Mouse (Mus musculus) stomach, embryonic 14.5 days (tissue): ENCODE results near the gene Aldoc. TPM values are rescaled to one million over a fixed set of nuclear protein-coding genes. Genes with fewer than 3 reads are reported as not detected.

Experiments
- ATAC-seq: fragments of 200-750 bp; cut with Nextera tagmentation; 2 replicates; pipeline ENCODE4 v1.8.0; 2017; ENCODE audit warnings: low read depth, moderate TSS enrichment; ENCODE audit not compliant: insufficient number of reproducible peaks, insufficient read depth, low FRiP score
- H3K27ac ChIP-seq: fragments of 300-500 bp; sonication (generic); 2 replicates; pipeline ENCODE4 v1.5.1; 2014; ENCODE audit warnings: mild to moderate bottlenecking, low read length, moderate library complexity, mixed read lengths
- H3K27me3 ChIP-seq: fragments of 300-500 bp; sonication (generic); 2 replicates; pipeline ENCODE4 v1.6.1; 2014; ENCODE audit warnings: low read length, control low read depth, mixed read lengths; ENCODE audit not compliant: control insufficient read depth, insufficient read depth
- H3K36me3 ChIP-seq: fragments of 300-500 bp; sonication (generic); 2 replicates; pipeline ENCODE4 v1.6.1; 2014; ENCODE audit warnings: mild to moderate bottlenecking, control low read depth, low read length, moderate library complexity, mixed read lengths; ENCODE audit not compliant: control insufficient read depth, insufficient read depth
- H3K4me1 ChIP-seq: fragments of 300-500 bp; sonication (generic); 2 replicates; pipeline ENCODE4 v1.6.1; 2014; ENCODE audit warnings: low read length, control low read depth, mixed read lengths; ENCODE audit not compliant: control insufficient read depth, insufficient read depth
- H3K4me2 ChIP-seq: fragments of 300-500 bp; sonication (generic); replicated peaks from 2 replicates; pipeline ENCODE4 v1.6.1; 2014; ENCODE audit warnings: low read depth, low read length, control low read depth
- H3K4me3 ChIP-seq: fragments of 300-500 bp; sonication (generic); 2 replicates; pipeline ENCODE4 v1.5.1; 2014; ENCODE audit warnings: low read depth, low read length, control low read depth
- H3K9ac ChIP-seq: fragments of 300-500 bp; sonication (generic); replicated peaks from 2 replicates; pipeline ENCODE4 v1.6.1; 2014; ENCODE audit warnings: low read depth, mild to moderate bottlenecking, control low read depth, low read length, moderate library complexity, mixed read lengths
- H3K9me3 ChIP-seq: fragments of 300-500 bp; sonication (generic); 2 replicates; pipeline ENCODE4 v1.6.1; 2016; ENCODE audit warnings: low read depth, low read length, control low read depth; ENCODE audit not compliant: control insufficient read depth
- WGBS: fragments of 180-500 bp; shearing (Covaris S2); extraction: QIAGEN DNeasy Blood & Tissue Kit; methylation state at CpG from one replicate; pipeline ENCODE4 v1.1.7; 2014; 5-methylcytosine and 5-hydroxymethylcytosine counted together
- polyA plus RNA-seq: library from polyadenylated mRNA; unstranded; fragments of >200 nt; fragmentation: Nextera tagmentation; extraction: Ambion mirVana; gene quantifications from 2 replicates; pipeline ENCODE4 v1.2.1, GENCODE M21; 2014

Gene Aldoc
- polyA plus RNA-seq, 1 experiment from 2014 or later: 18.8 TPM

DNA sequence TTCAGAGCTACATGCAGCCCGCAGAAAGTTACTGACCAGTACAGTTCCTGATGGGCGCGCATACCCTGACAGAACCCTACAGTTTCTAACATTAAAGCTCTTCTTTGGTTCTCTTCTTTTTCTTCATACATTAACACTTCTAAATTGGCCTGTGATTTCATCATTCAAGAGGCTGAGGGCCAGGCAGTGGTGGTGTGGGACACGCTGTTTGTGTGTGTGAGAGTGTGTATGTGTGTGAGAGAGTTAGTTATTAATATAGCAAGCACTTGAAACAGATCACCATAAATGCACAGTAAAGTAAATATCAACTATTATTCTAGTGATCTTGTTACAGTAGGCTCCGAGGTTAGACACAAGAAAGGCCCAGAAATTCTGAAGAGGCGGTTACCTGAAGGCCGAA, 21.9 kb upstream of the Aldoc start:
- peak; percentile 33; the same call in 1 of the 2 replicates for ATAC-seq
- Histone ChIP-seq H3K9me3 (no peaks in the 10 kb centered on the region), H3K4me3 (peak overlapping the region; percentile 87), H3K4me1 (peaks cover 4% of the 10 kb centered on the region; the same call in 1 of the 2 replicates), H3K9ac (no peak overlapping the region), H3K36me3 (peaks cover 26% of the 10 kb centered on the region), H3K4me2 (peak overlapping the region; percentile 82), H3K27ac (peak overlapping the region; percentile 58; the same call in 1 of the 2 replicates), H3K27me3 (no peaks in the 10 kb centered on the region)
- WGBS: 62% methylated on average over 7 of the region's 7 CpGs

DNA sequence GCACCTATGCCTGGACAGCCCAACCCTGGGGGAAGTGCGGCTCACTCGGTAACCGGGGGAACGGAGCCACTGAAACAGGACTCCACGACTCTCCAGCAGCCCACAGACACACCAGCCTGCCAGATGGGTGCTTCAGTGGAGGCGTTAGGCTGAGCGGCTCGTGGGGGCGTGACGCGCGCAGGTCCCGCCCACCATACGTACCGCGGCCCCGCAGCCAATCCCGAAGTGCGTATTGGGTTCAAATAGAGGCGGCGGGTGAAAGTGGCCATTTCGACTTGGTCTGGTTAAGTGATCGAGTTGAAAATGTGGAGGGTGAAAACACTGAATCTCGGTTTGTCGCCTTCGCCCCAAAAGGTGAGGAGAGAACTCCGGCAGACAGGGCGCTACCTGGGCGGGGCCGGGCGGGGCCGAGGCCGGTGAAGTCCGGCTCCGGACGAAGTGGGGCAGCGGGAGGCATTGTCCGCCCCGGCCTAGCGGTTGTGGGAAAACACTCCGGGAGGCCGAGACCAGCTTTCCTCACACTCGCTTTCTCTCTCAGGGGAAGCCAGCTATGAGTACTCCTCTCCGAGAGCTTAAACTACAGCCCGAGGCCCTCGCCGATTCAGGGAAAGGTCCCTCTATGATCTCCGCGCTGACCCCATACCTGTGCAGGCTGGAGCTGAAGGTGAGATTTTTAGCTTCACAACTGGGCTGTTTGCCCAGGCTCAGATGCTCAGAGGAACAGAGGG, 21.2 kb upstream of the Aldoc start, which contains the start of gene Spag5:
Gene Spag5 (plus strand): TSS at position 173 of the 728 bp plus-strand sequence.
- no peaks in the 10 kb centered on the region for H3K27me3 ChIP-seq
- peak within 1 kb of the TSS; percentile 82 for H3K4me2 ChIP-seq
- H3K27ac ChIP-seq: peak within 1 kb of the TSS; percentile 63; the same call in 1 of the 2 replicates
- peak within 1 kb of the TSS; percentile 87 for H3K4me3 ChIP-seq
- H3K9me3 ChIP-seq: no peaks in the 10 kb centered on the region
- H3K36me3 ChIP-seq: peaks cover 31% of the 10 kb centered on the region
- peak; percentile 99 for ATAC-seq
- peaks cover 4% of the 10 kb centered on the region; the same call in 1 of the 2 replicates for H3K4me1 ChIP-seq
- under 1% methylated on average over 49 of the region's 49 CpGs for WGBS
- peak within 1 kb of the TSS; percentile 65 for H3K9ac ChIP-seq

DNA sequence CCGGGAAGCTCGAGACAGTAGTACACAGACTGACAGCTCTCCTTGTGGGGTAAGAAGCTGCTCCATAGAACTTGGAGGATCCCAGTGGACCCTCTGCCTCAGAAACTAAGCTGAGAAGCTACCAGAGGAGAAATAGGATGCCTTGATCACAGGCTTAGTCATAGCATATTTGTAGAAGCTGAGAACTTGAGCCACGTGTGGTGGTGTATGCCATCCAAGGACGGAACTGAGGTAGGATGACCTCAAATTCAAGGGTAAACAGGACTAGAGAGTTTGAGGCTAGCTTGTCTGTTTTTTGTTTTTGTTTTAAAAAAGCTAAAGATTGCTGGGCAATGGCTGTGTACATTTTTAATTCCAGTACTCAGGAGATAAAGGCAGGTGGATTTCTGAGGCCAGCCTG, 17.5 kb upstream of the Aldoc start:
- peaks cover 54% of the 10 kb centered on the region for H3K36me3 ChIP-seq
- ATAC-seq: no peak
- 92% methylated on average over 4 of the region's 4 CpGs for WGBS
- no peaks in the 10 kb centered on the region for H3K27me3 ChIP-seq
- H3K4me1 ChIP-seq: peaks cover 4% of the 10 kb centered on the region; the same call in 1 of the 2 replicates
- no peaks in the 10 kb centered on the region for H3K9me3 ChIP-seq
- H3K4me2 ChIP-seq: no peak overlapping the region
- H3K4me3 ChIP-seq: no peak overlapping the region
- no peak overlapping the region for H3K9ac ChIP-seq
- H3K27ac ChIP-seq: no peak overlapping the region

DNA sequence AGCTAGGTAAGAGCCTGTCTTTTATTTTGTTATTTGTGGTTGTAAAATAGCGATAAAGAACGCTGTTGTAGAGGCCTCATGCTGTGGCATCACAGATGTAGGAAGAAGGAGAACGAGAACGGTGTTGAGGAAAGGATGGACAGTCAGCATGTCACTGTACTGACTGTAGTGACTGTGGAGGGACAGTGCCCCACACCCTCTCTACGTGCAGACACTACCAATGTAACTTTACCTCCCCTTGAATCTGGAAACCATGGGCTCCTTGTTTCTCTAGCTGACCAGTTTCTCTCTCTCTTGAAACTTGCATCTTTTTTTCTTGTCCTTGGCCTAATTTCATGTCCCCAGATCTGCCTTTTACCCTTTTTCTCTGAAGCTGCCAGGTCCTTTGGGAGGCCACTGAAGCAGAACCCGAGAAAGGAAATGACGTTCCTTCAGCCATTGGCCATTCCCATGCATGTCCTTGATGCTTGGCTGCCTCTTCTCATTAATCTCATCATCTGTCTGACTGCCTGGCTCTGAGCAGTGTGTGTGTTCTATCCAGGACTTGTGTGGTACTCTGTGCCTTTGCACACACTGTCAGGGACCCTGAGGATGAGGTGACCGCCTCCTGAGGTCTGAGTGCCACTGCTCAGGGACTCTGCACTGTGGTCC, 11.8 kb upstream of the Aldoc start:
- Histone ChIP-seq H3K27me3 (no peaks in the 10 kb centered on the region), H3K9me3 (no peaks in the 10 kb centered on the region), H3K27ac (no peak overlapping the region), H3K4me2 (no peak overlapping the region), H3K36me3 (peaks cover 60% of the 10 kb centered on the region), H3K9ac (no peak overlapping the region), H3K4me3 (no peak overlapping the region), H3K4me1 (no peaks in the 10 kb centered on the region)
- no peak for ATAC-seq
- WGBS: 95% methylated on average over 8 of the region's 8 CpGs

DNA sequence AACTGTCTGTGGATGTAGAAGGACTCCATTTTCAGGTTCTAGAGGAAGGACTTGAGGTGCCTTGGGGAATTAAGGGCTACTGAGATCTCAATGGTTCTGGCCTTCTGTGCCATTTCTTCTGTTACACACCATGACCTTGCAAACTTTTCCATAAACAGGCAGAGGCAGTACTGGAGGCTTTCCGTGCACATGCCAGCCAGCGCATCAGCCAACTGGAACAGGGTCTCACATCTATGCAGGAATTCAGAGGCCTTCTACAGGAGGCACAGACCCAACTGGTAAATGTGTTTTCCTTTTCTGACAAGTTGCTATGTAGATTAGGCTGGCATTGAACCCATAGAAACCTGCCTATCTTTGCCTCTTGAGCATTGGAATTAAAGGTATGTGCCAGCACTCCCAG, 9.1 kb upstream of the Aldoc start:
- WGBS: 92% methylated on average over 2 of the region's 2 CpGs
- Histone ChIP-seq H3K4me2 (no peak overlapping the region), H3K36me3 (peaks cover 71% of the 10 kb centered on the region), H3K4me1 (no peaks in the 10 kb centered on the region), H3K9me3 (no peaks in the 10 kb centered on the region), H3K4me3 (no peak overlapping the region), H3K9ac (no peak overlapping the region), H3K27ac (no peak overlapping the region), H3K27me3 (no peaks in the 10 kb centered on the region)
- ATAC-seq: no peak

DNA sequence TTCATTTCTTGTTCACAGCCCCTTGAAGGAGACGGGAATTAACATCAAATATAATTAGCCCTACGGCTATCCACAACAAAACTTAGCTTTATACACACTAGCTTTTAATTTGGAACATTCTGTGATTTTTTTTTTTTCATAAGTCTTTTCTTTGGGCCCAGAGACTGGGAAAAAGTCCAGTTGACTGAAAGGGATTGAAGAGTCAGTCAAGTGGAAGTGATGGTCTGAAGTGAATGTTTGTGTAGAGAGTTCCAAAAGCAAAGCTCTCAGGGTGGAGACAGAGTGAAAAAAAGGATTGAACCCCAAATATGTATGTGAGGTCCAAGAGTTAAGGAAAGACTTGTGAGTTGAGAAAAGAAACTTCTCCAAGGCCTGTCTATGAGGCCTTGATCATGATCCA, 4.4 kb upstream of the Aldoc start:
- H3K36me3 ChIP-seq: peaks cover 72% of the 10 kb centered on the region
- WGBS: 91% methylated on average over 2 of the region's 2 CpGs
- no peak overlapping the region for H3K9ac ChIP-seq
- H3K9me3 ChIP-seq: no peaks in the 10 kb centered on the region
- no peaks in the 10 kb centered on the region for H3K27me3 ChIP-seq
- H3K4me2 ChIP-seq: no peak overlapping the region
- H3K4me1 ChIP-seq: 0 out of 2 replicates have a peak, but pooled peaks cover 6% of the 10 kb centered on the region
- no peak overlapping the region for H3K4me3 ChIP-seq
- H3K27ac ChIP-seq: no peak overlapping the region
- no peak for ATAC-seq

DNA sequence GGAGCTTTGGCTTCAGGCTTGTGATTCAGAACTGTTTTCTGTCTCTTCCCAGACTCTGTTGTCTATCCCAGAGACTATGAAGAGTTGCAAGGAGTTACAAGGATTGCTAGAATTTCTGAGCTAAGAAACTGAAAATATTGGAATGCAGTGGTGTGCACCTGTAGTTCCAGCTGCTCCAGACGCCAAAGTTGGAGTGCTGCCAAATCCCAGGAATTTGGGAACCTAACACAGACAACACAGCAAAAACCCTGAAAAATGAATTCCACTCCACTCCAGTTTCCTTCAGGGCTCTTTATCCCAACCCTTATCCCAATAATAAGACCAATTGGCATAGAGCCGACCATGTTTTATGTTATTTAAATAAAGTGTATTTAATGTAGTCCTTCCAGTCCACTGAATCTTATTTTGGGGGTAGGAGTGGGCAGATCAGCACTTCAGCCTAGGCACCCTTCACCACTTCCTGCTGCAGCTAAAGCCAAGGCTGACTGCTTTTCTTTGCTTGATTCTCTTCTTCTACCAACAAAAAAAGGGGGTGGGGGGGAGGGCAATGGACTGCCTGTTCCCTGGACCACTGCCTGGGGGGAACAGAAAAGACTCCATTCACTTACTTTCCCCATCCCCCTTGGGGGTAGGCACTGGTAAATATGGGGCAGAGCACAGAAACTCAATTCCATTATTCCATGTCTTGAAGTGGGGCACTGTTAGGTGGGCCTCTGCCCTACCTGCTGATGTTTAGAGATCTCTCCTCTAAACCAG, 514 bp upstream of the Aldoc start:
- H3K9ac ChIP-seq: no peak overlapping the region
- H3K4me1 ChIP-seq: 0 out of 2 replicates have a peak, but pooled peaks cover 6% of the 10 kb centered on the region
- no peaks in the 10 kb centered on the region for H3K27me3 ChIP-seq
- H3K36me3 ChIP-seq: peaks cover 39% of the 10 kb centered on the region
- H3K9me3 ChIP-seq: no peaks in the 10 kb centered on the region
- H3K4me2 ChIP-seq: peak overlapping the region; percentile 22; the same call in 1 of the 2 replicates
- H3K27ac ChIP-seq: peak overlapping the region; percentile 63; the same call in 1 of the 2 replicates
- 40% methylated on average over 2 of the region's 2 CpGs for WGBS
- no peak overlapping the region for H3K4me3 ChIP-seq
- peak; percentile 16; the same call in 1 of the 2 replicates for ATAC-seq
